Mouse (Mus musculus) midbrain, embryonic 11.5 days (tissue): Measurements from ENCODE around the gene Klra3. TPM values are rescaled to one million over a fixed set of nuclear protein-coding genes. Genes with fewer than 3 reads are reported as not detected.
"Not testable (repeated sequence)": the region's sequence is repeated elsewhere in the genome, so short reads cannot be mapped to it uniquely, and the experiment has no call there.

ENCODE experiments used
- ATAC-seq: fragments of 200-750 bp; cut with Nextera tagmentation; 2 replicates; pipeline ENCODE4 v1.8.0; 2017; ENCODE audit warnings: moderate TSS enrichment, moderate library complexity; ENCODE audit not compliant: low FRiP score
- DNase-seq: peaks from one replicate; pipeline ENCODE4 v3.0.0; 2015; ENCODE audit warnings: low spot score; ENCODE audit errors: missing footprints
- H3K27ac ChIP-seq: fragments of 300-500 bp; sonication (generic); 2 replicates; pipeline ENCODE4 v1.5.1; 2014; ENCODE audit warnings: low read depth, low read length
- H3K27me3 ChIP-seq: fragments of 300-500 bp; sonication (generic); 2 replicates; pipeline ENCODE4 v1.6.1; 2014; ENCODE audit warnings: mild to moderate bottlenecking, low read length, moderate library complexity, mixed read lengths; ENCODE audit not compliant: control insufficient read depth, insufficient read depth
- H3K36me3 ChIP-seq: fragments of 300-500 bp; sonication (generic); 2 replicates; pipeline ENCODE4 v1.6.1; 2014; ENCODE audit warnings: mild to moderate bottlenecking, low read length, moderate library complexity, mixed read lengths; ENCODE audit not compliant: control insufficient read depth, insufficient read depth
- H3K4me1 ChIP-seq: fragments of 300-500 bp; sonication (generic); 2 replicates; pipeline ENCODE4 v1.6.1; 2014; ENCODE audit warnings: low read length; ENCODE audit not compliant: control insufficient read depth, insufficient read depth
- H3K4me2 ChIP-seq: fragments of 300-500 bp; sonication (generic); 2 replicates; pipeline ENCODE4 v1.6.1; 2014; ENCODE audit warnings: mild to moderate bottlenecking, moderate library complexity
- H3K4me3 ChIP-seq: fragments of 300-500 bp; sonication (generic); 2 replicates; pipeline ENCODE4 v1.5.1; 2014; ENCODE audit warnings: low read depth, low read length
- H3K9ac ChIP-seq: fragments of 300-500 bp; sonication (generic); 2 replicates; pipeline ENCODE4 v1.6.1; 2014; ENCODE audit warnings: low read length
- H3K9me3 ChIP-seq: fragments of 300-500 bp; sonication (generic); 2 replicates; pipeline ENCODE4 v1.6.1; 2016; ENCODE audit warnings: low read length; ENCODE audit not compliant: control insufficient read depth
- WGBS: fragments of 180-500 bp; shearing (Covaris S2); extraction: QIAGEN DNeasy Blood & Tissue Kit; methylation state at CpG from one replicate; pipeline ENCODE4 v1.1.7; 2014; 5-methylcytosine and 5-hydroxymethylcytosine counted together
- polyA plus RNA-seq: library from polyadenylated mRNA; unstranded; fragments of >200 nt; fragmentation: Nextera tagmentation; extraction: Ambion mirVana; gene quantifications from 2 replicates; pipeline ENCODE4 v1.2.1, GENCODE M21; 2014

Gene Klra3
- not detected in 2 replicates for polyA plus RNA-seq

DNA sequence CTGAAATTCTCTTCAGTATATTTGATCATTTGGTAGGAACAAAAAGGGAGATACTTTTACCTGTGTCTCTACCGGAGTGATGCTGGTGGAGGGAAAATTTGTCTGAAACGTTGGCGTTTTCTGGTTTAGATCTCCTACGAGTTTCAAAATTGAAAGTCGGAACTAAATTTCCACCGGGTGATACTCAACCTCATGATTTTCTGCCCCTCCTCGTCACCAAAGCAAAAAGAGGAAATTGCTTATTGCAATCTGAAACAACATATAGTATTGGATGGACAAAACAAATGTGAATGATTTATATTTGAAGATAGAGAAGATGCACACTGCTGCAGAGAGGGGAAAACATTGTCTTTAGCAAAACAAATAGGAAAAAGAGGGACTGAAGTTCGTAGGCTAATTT, at the start of gene Klra3:
TSS of gene Klra3 (minus strand) at position 164 of the 400 bp plus-strand sequence.
- ATAC-seq: no peak
- no peak within 1 kb of the TSS for H3K4me2 ChIP-seq
- H3K27me3 ChIP-seq: no peaks in the 10 kb centered on the region

DNA sequence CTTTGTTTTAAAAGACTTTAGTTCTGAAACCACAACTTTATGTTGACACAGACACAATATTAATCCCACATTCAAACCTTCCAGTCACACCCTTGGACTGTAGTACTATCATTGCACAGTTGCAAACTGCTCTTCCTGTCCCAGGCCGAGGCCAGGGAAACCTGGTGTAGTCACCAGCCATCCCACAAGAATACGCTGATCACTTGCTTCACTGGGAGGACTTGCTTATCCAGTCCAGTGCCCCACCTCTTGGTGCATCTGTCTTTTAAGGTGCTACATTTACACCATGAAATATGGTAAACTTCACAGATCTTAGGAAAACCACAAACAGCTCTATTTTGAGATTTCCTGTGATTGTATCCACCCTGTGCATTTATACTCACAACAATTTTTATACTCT, 49.4 kb upstream of the Klra3 start, which contains the start of gene Klra1:
TSS of gene Klra1 (minus strand) at position 125 of the 400 bp plus-strand sequence.
- WGBS: 79% methylated on average over 2 of the region's 2 CpGs
- no peaks in the 10 kb centered on the region for H3K27me3 ChIP-seq

More for the DNA sequence above, at the start of gene Klra3:
- no peaks in the 10 kb centered on the region for H3K36me3 ChIP-seq
- DNase-seq: no peak
- no peak within 1 kb of the TSS for H3K4me3 ChIP-seq
- H3K9ac ChIP-seq: no peak within 1 kb of the TSS
- H3K27ac ChIP-seq: no peak within 1 kb of the TSS
- no peaks in the 10 kb centered on the region for H3K9me3 ChIP-seq
- WGBS: 85% methylated on average over 8 of the region's 8 CpGs
- no peaks in the 10 kb centered on the region for H3K4me1 ChIP-seq

DNA sequence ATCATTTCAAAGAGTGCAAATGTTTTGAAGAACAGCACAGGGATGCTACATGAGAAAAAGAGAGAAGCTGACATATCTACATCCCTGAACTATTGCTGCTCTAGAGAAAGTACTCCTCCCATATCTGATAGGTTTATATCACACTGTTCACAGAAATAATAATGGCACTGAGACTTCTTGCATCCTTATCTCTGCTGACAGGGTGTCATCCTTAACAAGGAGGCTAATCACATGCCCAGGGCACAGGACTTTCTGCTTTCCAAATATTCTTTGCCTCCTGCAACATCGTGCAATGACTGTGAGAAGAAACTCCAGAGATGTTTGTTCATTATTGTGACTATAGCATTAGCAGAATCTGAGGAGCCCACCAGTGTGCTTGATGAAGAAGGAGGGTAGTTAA, 48.4 kb upstream of the Klra3 start:
- H3K4me2 ChIP-seq: no peak overlapping the region
- H3K27me3 ChIP-seq: no peaks in the 10 kb centered on the region
- DNase-seq: no peak
- WGBS: 74% methylated on average over 1 of the region's 1 CpGs
- no peaks in the 10 kb centered on the region for H3K36me3 ChIP-seq
- no peaks in the 10 kb centered on the region for H3K4me1 ChIP-seq
- H3K9me3 ChIP-seq: peaks cover 2% of the 10 kb centered on the region; the same call in 1 of the 2 replicates
- ATAC-seq: no peak
- no peak overlapping the region for H3K4me3 ChIP-seq
- H3K9ac ChIP-seq: no peak overlapping the region
- no peak overlapping the region for H3K27ac ChIP-seq

More for the DNA sequence above, 49.4 kb upstream of the Klra3 start, which contains the start of gene Klra1:
- Histone ChIP-seq H3K9ac (no peak within 1 kb of the TSS), H3K4me2 (no peak within 1 kb of the TSS), H3K4me1 (no peaks in the 10 kb centered on the region), H3K27ac (no peak within 1 kb of the TSS), H3K36me3 (no peaks in the 10 kb centered on the region), H3K9me3 (no peaks in the 10 kb centered on the region; the same call in 1 of the 2 replicates), H3K4me3 (no peak within 1 kb of the TSS)
- DNase-seq (no peak), ATAC-seq (no peak)

DNA sequence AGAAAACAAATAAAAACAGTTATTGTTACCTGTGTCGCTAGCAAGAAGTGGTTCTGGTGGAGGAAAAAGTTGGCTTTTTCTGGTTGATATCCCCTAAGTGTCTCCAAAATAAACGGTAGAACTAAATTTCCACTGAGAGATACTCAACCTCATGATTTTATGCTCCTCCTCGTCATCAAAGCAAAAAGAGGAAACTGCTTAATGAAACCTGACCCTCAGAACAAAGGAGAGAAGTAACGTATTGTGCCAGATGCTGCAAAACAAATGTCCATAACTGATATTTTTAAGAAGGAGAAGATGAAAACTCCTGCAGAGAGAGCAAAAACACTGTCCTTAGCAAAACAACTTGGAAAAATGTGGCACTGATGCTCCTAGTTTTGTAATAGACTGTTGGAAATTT, 45.0 kb upstream of the Klra3 start:
- no peak overlapping the region for H3K4me3 ChIP-seq
- H3K9me3 ChIP-seq: peaks cover 2% of the 10 kb centered on the region; the same call in 1 of the 2 replicates
- H3K27ac ChIP-seq: no peak overlapping the region
- H3K9ac ChIP-seq: no peak overlapping the region
- H3K4me2 ChIP-seq: no peak overlapping the region
- ATAC-seq (no peak), DNase-seq (no peak)
- no peaks in the 10 kb centered on the region for H3K4me1 ChIP-seq
- 75% methylated on average over 4 of the region's 4 CpGs for WGBS
- H3K36me3 ChIP-seq: no peaks in the 10 kb centered on the region
- no peaks in the 10 kb centered on the region for H3K27me3 ChIP-seq

DNA sequence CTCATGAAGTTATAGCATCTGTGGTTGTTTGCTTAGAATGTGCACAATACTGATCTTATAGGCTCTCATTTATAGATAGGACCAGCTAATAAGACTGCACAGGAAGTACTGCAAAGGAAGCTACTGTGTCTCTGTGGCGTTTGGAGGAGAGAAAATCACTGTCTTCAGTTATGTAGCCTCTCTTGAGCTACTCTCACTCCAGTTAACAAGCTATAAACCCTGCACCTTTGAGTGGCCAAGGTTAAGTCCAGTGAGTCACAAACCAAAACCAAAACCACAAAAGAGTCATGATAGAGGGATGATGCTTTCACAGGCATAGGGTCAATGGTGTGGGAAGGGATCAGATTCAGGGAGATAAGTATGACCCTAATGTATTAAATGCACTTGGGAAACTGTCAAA, 8.0 kb upstream of the Klra3 start:
- H3K27ac ChIP-seq, H3K36me3 ChIP-seq, H3K4me1 ChIP-seq, H3K9me3 ChIP-seq, H3K4me2 ChIP-seq, ATAC-seq, H3K27me3 ChIP-seq, H3K4me3 ChIP-seq, H3K9ac ChIP-seq, DNase-seq: not testable (repeated sequence)
- WGBS: 52% methylated on average over 1 of the region's 1 CpGs

DNA sequence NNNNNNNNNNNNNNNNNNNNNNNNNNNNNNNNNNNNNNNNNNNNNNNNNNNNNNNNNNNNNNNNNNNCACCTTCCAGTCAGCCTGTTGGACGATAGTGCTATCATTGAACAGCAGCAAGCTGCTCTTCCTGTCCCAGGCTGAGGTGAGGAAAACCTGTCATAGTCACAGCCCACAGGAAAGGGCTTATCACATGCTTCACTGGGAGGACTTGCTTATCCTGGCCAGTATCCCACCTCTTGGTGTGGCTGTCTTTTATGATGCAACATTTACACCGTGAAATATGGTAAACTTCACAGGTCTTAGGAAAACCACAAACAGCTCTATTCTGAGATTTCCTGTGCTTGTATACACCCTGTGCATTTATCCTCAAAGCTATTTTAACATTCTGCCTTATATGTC, 4.6 kb upstream of the Klra3 start:
- H3K9me3 ChIP-seq, H3K27me3 ChIP-seq, H3K4me1 ChIP-seq, H3K4me2 ChIP-seq, DNase-seq, H3K9ac ChIP-seq, H3K4me3 ChIP-seq, H3K36me3 ChIP-seq, H3K27ac ChIP-seq, ATAC-seq: not testable (repeated sequence)
- 85% methylated on average over 2 of the region's 2 CpGs for WGBS

DNA sequence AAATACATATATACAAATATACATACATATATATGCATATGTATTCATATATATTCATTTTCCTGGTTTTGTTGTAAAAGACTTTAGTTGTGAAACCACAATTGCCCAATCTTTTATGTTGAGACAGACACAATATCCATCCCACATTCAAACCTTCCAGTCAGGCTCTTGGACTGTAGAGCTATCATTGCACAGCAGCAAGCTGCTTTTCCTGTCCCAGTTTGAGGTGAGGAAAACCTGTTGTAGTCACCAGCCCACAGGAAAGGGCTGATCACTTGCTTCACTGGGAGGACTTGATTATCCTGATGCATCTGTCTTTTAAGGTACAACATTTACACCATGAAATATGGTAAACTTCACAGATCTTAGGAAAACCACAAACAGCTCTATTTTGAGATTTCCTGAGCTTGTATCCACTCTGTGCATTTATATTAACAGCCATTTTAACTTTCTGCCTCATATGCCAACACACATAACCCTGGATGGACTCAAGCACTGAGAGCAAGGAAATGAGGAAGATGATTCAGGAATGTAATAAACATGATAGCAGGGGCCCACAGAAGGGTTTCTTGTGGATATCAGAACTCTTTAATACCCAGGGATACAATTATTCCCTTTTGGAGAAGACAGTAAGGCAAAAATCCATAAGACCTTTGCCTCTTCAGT, 49.3 kb downstream of the Klra3 start:
- H3K9ac ChIP-seq: no peak overlapping the region
- no peaks in the 10 kb centered on the region for H3K4me1 ChIP-seq
- H3K27ac ChIP-seq: no peak overlapping the region
- H3K4me3 ChIP-seq: no peak overlapping the region
- DNase-seq: no peak
- no peaks in the 10 kb centered on the region for H3K36me3 ChIP-seq
- no peaks in the 10 kb centered on the region for H3K9me3 ChIP-seq
- no peak overlapping the region for H3K4me2 ChIP-seq
- H3K27me3 ChIP-seq: no peaks in the 10 kb centered on the region
- no peak for ATAC-seq

DNA sequence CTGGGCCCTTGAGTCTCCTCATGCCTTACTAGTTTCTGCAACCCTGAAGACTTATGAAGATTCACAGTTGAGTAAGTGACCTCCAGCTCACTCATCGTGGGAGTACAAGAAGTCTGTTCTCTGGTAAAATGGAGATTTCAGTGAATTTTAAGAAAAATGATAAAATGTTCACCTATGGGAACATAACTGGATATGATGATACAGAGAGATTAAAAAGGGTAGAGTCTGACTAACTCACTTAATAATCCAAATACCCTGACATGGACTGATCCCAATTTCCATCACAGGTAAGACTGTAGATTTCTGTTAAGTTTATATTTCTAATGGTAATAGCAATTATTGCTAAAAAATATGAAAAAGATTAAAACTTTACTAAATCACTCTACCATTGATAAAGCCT, 55.5 kb downstream of the Klra3 start, which contains the start of gene Klra10:
TSS of gene Klra10 (minus strand) at position 101 of the 400 bp plus-strand sequence.
- not testable (repeated sequence) for H3K9me3 ChIP-seq, ATAC-seq, H3K27me3 ChIP-seq, H3K36me3 ChIP-seq, H3K9ac ChIP-seq, DNase-seq, H3K4me2 ChIP-seq, H3K4me3 ChIP-seq, H3K27ac ChIP-seq, H3K4me1 ChIP-seq
- WGBS: 77% methylated on average over 1 of the region's 1 CpGs
